Mouse (Mus musculus) lung, embryonic 14.5 days (tissue): ENCODE data around the gene Ccp110. TPM values are rescaled to one million over a fixed set of nuclear protein-coding genes. Genes with fewer than 3 reads are reported as not detected.

Source experiments
- ATAC-seq: fragments of 200-750 bp; cut with Nextera tagmentation; 2 replicates; pipeline ENCODE4 v1.8.0; 2017; ENCODE audit warnings: mild to moderate bottlenecking, moderate TSS enrichment, moderate library complexity; ENCODE audit not compliant: insufficient read depth
- DNase-seq: peaks from one replicate; pipeline ENCODE4 v3.0.0-alpha.2; 2015
- H3K27ac ChIP-seq: fragments of 300-500 bp; sonication (generic); 2 replicates; pipeline ENCODE4 v1.5.1; 2014; ENCODE audit warnings: low read depth, mild to moderate bottlenecking, moderate library complexity
- H3K27me3 ChIP-seq: fragments of 300-500 bp; sonication (generic); 2 replicates; pipeline ENCODE4 v1.6.1; 2014; ENCODE audit warnings: low read length, control low read depth; ENCODE audit not compliant: insufficient read depth
- H3K36me3 ChIP-seq: fragments of 300-500 bp; sonication (generic); 2 replicates; pipeline ENCODE4 v1.6.1; 2014; ENCODE audit warnings: control low read depth; ENCODE audit not compliant: insufficient read depth
- H3K4me1 ChIP-seq: fragments of 300-500 bp; sonication (generic); 2 replicates; pipeline ENCODE4 v1.6.1; 2014; ENCODE audit warnings: antibody characterized with exemption, control low read depth; ENCODE audit not compliant: insufficient read depth
- H3K4me2 ChIP-seq: fragments of 300-500 bp; sonication (generic); 2 replicates; pipeline ENCODE4 v1.6.1; 2014; ENCODE audit warnings: mild to moderate bottlenecking
- H3K4me3 ChIP-seq: fragments of 300-500 bp; sonication (generic); 2 replicates; pipeline ENCODE4 v1.5.1; 2014; ENCODE audit warnings: low read depth, low read length
- H3K9ac ChIP-seq: fragments of 300-500 bp; sonication (generic); 2 replicates; pipeline ENCODE4 v1.6.1; 2014
- H3K9me3 ChIP-seq: fragments of 300-500 bp; sonication (generic); 2 replicates; pipeline ENCODE4 v1.6.1; 2016; ENCODE audit warnings: low read depth, low read length, control low read depth
- CTCF ChIP-seq: IDR thresholded peaks from 2 replicates; pipeline ENCODE4 v1.5.1; 2016; ENCODE audit warnings: antibody characterized with exemption, low read depth
- WGBS: fragments of 180-500 bp; shearing (Covaris S2); extraction: QIAGEN DNeasy Blood & Tissue Kit; methylation state at CpG from one replicate; pipeline ENCODE4 v1.1.7; 2014; 5-methylcytosine and 5-hydroxymethylcytosine counted together
- polyA plus RNA-seq: library from polyadenylated mRNA; unstranded; fragments of >200 nt; fragmentation: Nextera tagmentation; extraction: Ambion mirVana; gene quantifications from 2 replicates; pipeline ENCODE4 v1.2.1, GENCODE M21; 2014

Ccp110 gene
- polyA plus RNA-seq, 1 experiment from 2014 or later: 13.5 TPM

DNA sequence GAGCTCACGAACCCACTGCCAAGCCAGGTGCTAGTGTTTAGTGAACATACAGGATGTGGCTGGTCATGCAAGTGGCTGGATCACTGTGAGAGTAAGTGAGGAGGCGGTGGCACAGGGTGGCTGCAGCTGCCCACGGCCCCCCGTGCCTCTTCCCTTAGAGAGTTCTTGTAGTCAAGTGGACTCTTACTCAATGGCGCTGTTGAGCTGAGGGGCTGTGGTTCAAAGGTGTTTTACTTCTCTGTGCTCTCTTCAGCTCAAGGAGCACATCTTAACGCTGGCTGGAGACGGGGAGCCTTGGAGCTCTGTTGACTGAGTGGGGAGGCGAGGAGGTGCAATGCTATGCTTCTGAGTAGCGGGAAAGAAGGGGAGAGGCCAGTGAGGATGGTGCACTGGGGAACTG lies 11.6 kb downstream of the Ccp110 start:
- peaks cover 63% of the 10 kb centered on the region for H3K36me3 ChIP-seq
- H3K27ac ChIP-seq: no peak overlapping the region
- H3K27me3 ChIP-seq: no peaks in the 10 kb centered on the region
- no peaks in the 10 kb centered on the region for H3K9me3 ChIP-seq
- H3K4me3 ChIP-seq: no peak overlapping the region
- H3K4me2 ChIP-seq: no peak overlapping the region
- no peaks in the 10 kb centered on the region for H3K4me1 ChIP-seq
- DNase-seq (peak; percentile 49), ATAC-seq (peak; percentile 83)
- no peak overlapping the region for H3K9ac ChIP-seq
- no peak for TF ChIP-seq CTCF
- WGBS: 69% methylated on average over 9 of the region's 9 CpGs

DNA sequence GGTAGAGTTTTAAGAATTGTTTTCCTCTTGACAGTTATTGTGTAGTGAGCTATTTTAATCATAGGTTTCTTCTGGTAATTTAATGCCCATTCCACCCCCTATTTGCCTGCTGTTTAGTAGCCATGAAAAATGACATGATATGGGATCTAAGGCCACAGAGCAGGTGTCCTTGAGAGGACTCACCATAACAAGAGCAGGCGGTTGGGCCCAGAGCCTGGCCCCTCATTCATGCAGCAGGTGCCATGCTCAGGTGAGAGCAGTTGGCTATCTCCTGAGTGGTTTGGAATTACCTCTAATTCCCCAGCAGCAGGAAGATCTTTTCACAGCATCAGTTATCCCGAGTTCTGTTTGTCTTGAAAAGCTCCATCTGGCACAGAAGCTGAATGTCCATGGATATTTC lies 13.1 kb downstream of the Ccp110 start:
- H3K4me3 ChIP-seq: no peak overlapping the region
- no peaks in the 10 kb centered on the region for H3K9me3 ChIP-seq
- 83% methylated on average over 2 of the region's 2 CpGs for WGBS

GRCm38 (mm10) chr7:118728846-118729587 lies 16.7 kb downstream of the Ccp110 start:
- no peak for TF ChIP-seq CTCF
- no peak overlapping the region for H3K4me2 ChIP-seq
- no peaks in the 10 kb centered on the region for H3K27me3 ChIP-seq
- 88% methylated on average over 13 of the region's 13 CpGs for WGBS
- H3K36me3 ChIP-seq: peaks cover 75% of the 10 kb centered on the region
- no peak for ATAC-seq
- no peak for DNase-seq
- no peak overlapping the region for H3K4me3 ChIP-seq
- H3K9ac ChIP-seq: no peak overlapping the region
- H3K4me1 ChIP-seq: no peaks in the 10 kb centered on the region
- H3K9me3 ChIP-seq: no peaks in the 10 kb centered on the region
- H3K27ac ChIP-seq: no peak overlapping the region

More for the DNA sequence above, 13.1 kb downstream of the Ccp110 start:
- Histone ChIP-seq H3K4me1 (no peaks in the 10 kb centered on the region), H3K27me3 (no peaks in the 10 kb centered on the region), H3K4me2 (no peak overlapping the region), H3K27ac (no peak overlapping the region), H3K9ac (no peak overlapping the region), H3K36me3 (peaks cover 67% of the 10 kb centered on the region)
- TF ChIP-seq CTCF: no peak
- no peak for ATAC-seq
- no peak for DNase-seq

DNA sequence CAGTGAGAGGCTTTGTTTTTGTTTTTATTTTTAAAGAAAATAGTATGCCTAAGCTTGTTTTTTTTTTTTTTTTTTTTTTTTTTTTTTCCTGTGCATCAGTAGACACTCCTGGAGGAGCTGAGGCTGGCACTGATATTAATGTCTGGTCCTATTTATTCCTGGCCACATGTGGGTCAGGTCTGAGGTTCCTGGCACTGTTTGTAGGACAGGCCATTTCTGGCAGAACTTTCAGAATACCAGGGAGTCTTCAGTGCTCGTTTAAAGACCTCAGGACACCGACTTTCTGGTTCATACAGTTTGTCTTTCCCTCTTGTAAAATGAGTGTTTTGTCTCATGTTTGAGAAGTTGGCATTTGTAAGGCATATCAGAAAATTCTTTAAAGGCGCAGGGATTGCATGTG lies 19.4 kb downstream of the Ccp110 start:
- DNase-seq (no peak), ATAC-seq (no peak)
- no peak overlapping the region for H3K9ac ChIP-seq
- H3K4me3 ChIP-seq: no peak overlapping the region
- no peak overlapping the region for H3K27ac ChIP-seq
- no peak for TF ChIP-seq CTCF
- no peak overlapping the region for H3K4me2 ChIP-seq
- H3K36me3 ChIP-seq: peaks cover 63% of the 10 kb centered on the region
- H3K4me1 ChIP-seq: no peaks in the 10 kb centered on the region
- 82% methylated on average over 3 of the region's 3 CpGs for WGBS
- H3K9me3 ChIP-seq: no peaks in the 10 kb centered on the region
- no peaks in the 10 kb centered on the region for H3K27me3 ChIP-seq

GRCm38 (mm10) chr7:118733225-118733624 lies 20.9 kb downstream of the Ccp110 start:
- WGBS: 91% methylated on average over 13 of the region's 13 CpGs
- TF ChIP-seq CTCF: no peak
- H3K9ac ChIP-seq: no peak overlapping the region
- H3K27ac ChIP-seq: no peak overlapping the region
- ATAC-seq: no peak
- H3K4me2 ChIP-seq: no peak overlapping the region
- no peaks in the 10 kb centered on the region for H3K4me1 ChIP-seq
- no peaks in the 10 kb centered on the region for H3K27me3 ChIP-seq
- H3K4me3 ChIP-seq: no peak overlapping the region
- no peak for DNase-seq
- peaks cover 53% of the 10 kb centered on the region for H3K36me3 ChIP-seq
- no peaks in the 10 kb centered on the region for H3K9me3 ChIP-seq

- 71% methylated on average over 1 of the region's 1 CpGs for WGBS
- no peaks in the 10 kb centered on the region for H3K9me3 ChIP-seq
- no peaks in the 10 kb centered on the region for H3K27me3 ChIP-seq
- no peak overlapping the region for H3K4me3 ChIP-seq
- H3K27ac ChIP-seq: no peak overlapping the region
- no peaks in the 10 kb centered on the region for H3K4me1 ChIP-seq
- no peak overlapping the region for H3K4me2 ChIP-seq
- ATAC-seq (no peak), DNase-seq (peak; percentile 5)
- H3K36me3 ChIP-seq: 0 out of 2 replicates have a peak, but pooled peaks cover 16% of the 10 kb centered on the region
- H3K9ac ChIP-seq: no peak overlapping the region
- peak; percentile 42 for TF ChIP-seq CTCF
Observed at GRCm38 (mm10) chr7:118738730-118739129, 26.4 kb downstream of the Ccp110 start.

DNA sequence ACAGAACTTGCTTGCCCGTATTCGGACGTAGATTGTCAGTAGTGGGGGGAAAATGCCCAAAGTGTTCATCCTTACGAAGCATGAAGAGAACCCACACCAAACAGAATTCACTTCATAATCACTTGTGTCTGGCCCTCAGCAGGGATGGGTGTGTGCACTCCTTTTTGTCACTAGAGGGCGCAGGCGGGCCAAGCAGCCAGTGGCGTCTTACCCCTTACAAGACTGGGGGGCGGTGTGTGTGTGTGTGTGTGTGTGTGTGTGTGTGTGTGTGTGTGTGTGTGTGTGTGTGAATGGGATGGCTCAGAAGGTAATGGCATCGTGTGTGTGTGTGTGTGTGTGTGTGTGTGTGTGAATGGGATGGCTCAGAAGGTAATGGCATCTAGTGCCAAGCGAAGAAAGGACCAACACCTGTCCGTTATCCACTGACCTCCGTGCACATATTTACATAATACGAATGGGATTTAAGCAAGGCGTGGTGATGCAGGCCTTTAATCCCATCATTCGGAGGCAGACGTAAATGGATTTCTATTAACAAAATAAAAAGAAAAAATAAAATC lies 27.7 kb downstream of the Ccp110 start, which contains the start of gene Vps35l:
Vps35l (plus strand) TSS at position 252 of the 557 bp plus-strand sequence.
- Histone ChIP-seq H3K4me2 (peak within 1 kb of the TSS; percentile 85), H3K9ac (peak within 1 kb of the TSS; percentile 60), H3K36me3 (peaks cover 17% of the 10 kb centered on the region; the same call in 1 of the 2 replicates), H3K9me3 (no peaks in the 10 kb centered on the region), H3K4me3 (peak within 1 kb of the TSS; percentile 72), H3K27me3 (no peaks in the 10 kb centered on the region), H3K27ac (0 out of 2 replicates have a peak within 1 kb of the TSS, but pooled peaks have one; percentile 30), H3K4me1 (no peaks in the 10 kb centered on the region)
- WGBS: 3% methylated on average over 16 of the region's 16 CpGs
- ATAC-seq: peak; percentile 89
- DNase-seq: peak; percentile 91
- peak; percentile 94 for TF ChIP-seq CTCF
